Mouse (Mus musculus): Measurements from ENCODE around the gene Rcl1.

- TF ChIP-seq POLR2A (IDR thresholded peaks at IDR 0.05; ENCODE audit: low read depth, low read length), result no peak
- TF ChIP-seq CTCF (IDR thresholded peaks at IDR 0.05; ENCODE audit: extremely low read depth, insufficient read depth, insufficient read length, insufficient replicate concordance), result no peak
Observed at GRCm38 (mm10) chr19:29101591-29101990, 416 bp downstream of the Rcl1 start.
